Mouse (Mus musculus) heart, embryonic 16.5 days (tissue): ENCODE results near the gene Fzr1. TPM values are rescaled to one million over a fixed set of nuclear protein-coding genes. Genes with fewer than 3 reads are reported as not detected.

ENCODE experiments used
- ATAC-seq: fragments of 200-750 bp; cut with Nextera tagmentation; replicated peaks from 2 replicates; pipeline ENCODE4 v1.8.0; 2017; ENCODE audit warnings: moderate number of reproducible peaks; ENCODE audit not compliant: insufficient read depth, low FRiP score; ENCODE audit errors: extremely low read depth
- H3K27ac ChIP-seq: fragments of 300-500 bp; sonication (generic); 2 replicates; pipeline ENCODE4 v1.5.1; 2014; ENCODE audit warnings: mild to moderate bottlenecking, low read length, control low read depth, moderate library complexity
- H3K27me3 ChIP-seq: fragments of 300-500 bp; sonication (generic); 2 replicates; pipeline ENCODE4 v1.6.1; 2014; ENCODE audit warnings: low read length, mixed read lengths; ENCODE audit not compliant: control insufficient read depth, insufficient read depth
- H3K36me3 ChIP-seq: fragments of 300-500 bp; sonication (generic); 2 replicates; pipeline ENCODE4 v1.6.1; 2014; ENCODE audit not compliant: control insufficient read depth, insufficient read depth
- H3K4me1 ChIP-seq: fragments of 300-500 bp; sonication (generic); 2 replicates; pipeline ENCODE4 v1.6.1; 2014; ENCODE audit warnings: low read length, mixed read lengths; ENCODE audit not compliant: control insufficient read depth, insufficient read depth
- H3K4me2 ChIP-seq: fragments of 300-500 bp; sonication (generic); 2 replicates; pipeline ENCODE4 v1.6.1; 2014; ENCODE audit warnings: low read depth, mild to moderate bottlenecking, control low read depth, low read length
- H3K4me3 ChIP-seq: fragments of 300-500 bp; sonication (generic); 2 replicates; pipeline ENCODE4 v1.5.1; 2014; ENCODE audit warnings: mild to moderate bottlenecking, control low read depth, low read length
- H3K9ac ChIP-seq: fragments of 300-500 bp; sonication (generic); 2 replicates; pipeline ENCODE4 v1.6.1; 2014; ENCODE audit warnings: low read length, control low read depth
- H3K9me3 ChIP-seq: fragments of 300-500 bp; sonication (generic); replicated peaks from 2 replicates; pipeline ENCODE4 v1.6.1; 2016; ENCODE audit warnings: low read length; ENCODE audit not compliant: control insufficient read depth
- WGBS: fragments of 180-500 bp; shearing (Covaris S2); extraction: QIAGEN DNeasy Blood & Tissue Kit; methylation state at CpG from one replicate; pipeline ENCODE4 v1.1.7; 2014; 5-methylcytosine and 5-hydroxymethylcytosine counted together
- polyA plus RNA-seq: library from polyadenylated mRNA; unstranded; fragments of >200 nt; fragmentation: Nextera tagmentation; extraction: Ambion mirVana; gene quantifications from 2 replicates; pipeline ENCODE4 v1.2.1, GENCODE M21; 2015

Gene Fzr1
- polyA plus RNA-seq, 1 experiment from 2014 or later, result 74.6 TPM

DNA sequence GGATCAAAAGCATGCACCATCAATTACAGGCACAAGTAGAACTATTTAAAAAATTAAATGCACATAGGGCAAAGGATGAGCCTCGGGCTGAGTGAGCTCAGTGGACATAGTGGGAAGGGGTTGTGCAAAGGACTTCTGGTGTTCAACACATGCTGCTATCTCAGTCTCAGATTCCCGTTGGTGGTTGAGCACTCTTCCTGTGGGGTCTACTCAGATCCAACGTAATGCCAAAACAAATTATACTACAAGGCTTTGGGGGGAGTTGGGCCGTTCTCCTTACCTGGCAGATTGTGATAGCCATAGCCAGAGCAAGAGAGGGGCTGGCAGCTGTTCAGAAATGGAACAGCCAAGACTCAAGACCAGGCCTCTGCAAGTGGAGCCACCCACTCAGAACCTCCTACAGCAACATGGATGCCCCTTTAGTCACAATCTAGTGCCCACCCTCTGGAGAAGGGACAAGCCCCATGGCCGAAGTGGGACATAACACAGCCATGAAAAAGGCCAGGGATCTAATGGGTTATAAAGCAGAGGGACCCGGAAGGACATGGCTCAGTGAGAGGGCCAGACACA lies 1.6 kb upstream of the Fzr1 start:
- no peaks in the 10 kb centered on the region for H3K9me3 ChIP-seq
- ATAC-seq, result no peak
- no peak overlapping the region for H3K4me3 ChIP-seq
- no peak overlapping the region for H3K27ac ChIP-seq
- H3K4me2 ChIP-seq, result no peak overlapping the region
- peaks cover 26% of the 10 kb centered on the region for H3K4me1 ChIP-seq
- H3K36me3 ChIP-seq, result peaks cover 4% of the 10 kb centered on the region
- H3K9ac ChIP-seq, result no peak overlapping the region
- H3K27me3 ChIP-seq, result no peaks in the 10 kb centered on the region
- 83% methylated on average over 6 of the region's 6 CpGs for WGBS

DNA sequence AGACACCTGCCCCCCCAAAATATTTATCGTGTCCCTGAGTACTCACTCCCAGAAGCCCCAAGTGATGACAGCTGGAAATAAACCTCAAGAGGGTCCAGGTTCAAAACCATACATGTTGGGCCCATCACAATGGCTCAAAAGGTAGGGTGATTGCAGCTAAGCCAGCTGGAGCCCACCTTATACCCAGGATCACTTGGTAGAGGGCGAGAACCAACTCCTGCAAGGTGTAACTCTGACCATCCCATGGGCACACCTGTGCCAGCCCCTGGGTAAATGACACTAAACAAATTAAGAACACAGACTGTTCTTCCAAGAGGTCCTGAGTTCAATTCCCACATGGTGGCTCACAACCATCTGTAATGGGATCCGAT lies 852 bp upstream of the Fzr1 start:
- no peaks in the 10 kb centered on the region for H3K9me3 ChIP-seq
- peak overlapping the region; percentile 78 for H3K27ac ChIP-seq
- peak overlapping the region; percentile 76 for H3K4me2 ChIP-seq
- H3K4me3 ChIP-seq, result peak overlapping the region; percentile 86
- H3K36me3 ChIP-seq, result peaks cover 4% of the 10 kb centered on the region
- peak overlapping the region; percentile 73 for H3K9ac ChIP-seq
- H3K4me1 ChIP-seq, result peaks cover 26% of the 10 kb centered on the region
- WGBS, result 62% methylated on average over 3 of the region's 3 CpGs
- no peak for ATAC-seq
- H3K27me3 ChIP-seq, result no peaks in the 10 kb centered on the region

DNA sequence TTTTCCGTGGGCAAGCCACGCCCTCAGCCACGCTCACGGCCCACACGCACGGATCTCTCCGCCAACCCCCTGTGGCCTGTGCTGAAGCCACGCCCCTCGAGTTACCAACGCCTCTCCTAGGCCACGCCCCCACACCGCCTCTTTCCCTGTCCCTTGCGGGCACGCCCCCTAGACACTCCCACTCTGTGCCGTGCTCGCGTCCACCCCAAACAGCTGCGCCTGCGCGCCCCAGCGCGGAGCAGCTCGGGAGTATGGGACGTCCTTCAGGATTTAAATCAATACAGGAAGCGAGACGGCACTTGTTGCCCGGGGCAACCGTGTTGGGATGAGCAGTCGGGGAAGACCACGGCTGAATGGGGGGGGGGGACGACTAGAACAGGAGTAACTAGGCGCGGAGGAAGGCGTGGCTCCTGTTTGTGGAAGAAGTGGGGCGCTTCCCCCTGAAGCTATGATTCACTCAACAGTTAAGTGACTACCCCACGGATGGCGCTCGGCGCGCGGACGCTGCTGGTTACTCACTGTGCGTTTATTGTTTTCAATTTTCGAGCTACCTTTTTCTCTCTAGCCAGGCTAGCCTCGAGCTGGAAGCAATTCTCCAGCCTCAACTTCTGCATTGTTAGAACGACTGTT lies 352 bp upstream of the Fzr1 start:
- ATAC-seq, result peak; percentile 94
- Histone ChIP-seq H3K4me1 (peaks cover 26% of the 10 kb centered on the region), H3K4me3 (peak overlapping the region; percentile 86), H3K36me3 (peaks cover 6% of the 10 kb centered on the region), H3K27ac (peak overlapping the region; percentile 78), H3K9ac (peak overlapping the region; percentile 73), H3K9me3 (no peaks in the 10 kb centered on the region), H3K27me3 (no peaks in the 10 kb centered on the region), H3K4me2 (peak overlapping the region; percentile 76)
- WGBS, result under 1% methylated on average over 46 of the region's 46 CpGs

DNA sequence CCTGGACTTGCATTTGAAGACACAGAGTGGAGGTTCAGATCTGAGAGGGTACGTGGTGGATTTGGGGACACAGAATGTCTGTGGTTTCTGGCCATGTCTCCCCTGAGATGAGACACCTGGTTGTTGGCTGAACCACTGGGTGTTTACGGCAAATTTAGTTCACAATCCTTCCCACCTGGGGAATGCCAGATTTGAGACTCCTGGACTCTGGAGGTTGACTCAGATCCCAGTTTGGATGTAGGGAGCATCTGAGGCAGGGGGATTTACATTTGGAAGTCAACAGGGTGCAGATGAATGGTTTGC lies 1.0 kb downstream of the Fzr1 start:
- Histone ChIP-seq H3K4me2 (peak overlapping the region; percentile 82), H3K27me3 (no peaks in the 10 kb centered on the region), H3K36me3 (peaks cover 7% of the 10 kb centered on the region), H3K4me3 (peak overlapping the region; percentile 86), H3K27ac (peak overlapping the region; percentile 17), H3K4me1 (peaks cover 23% of the 10 kb centered on the region), H3K9me3 (no peaks in the 10 kb centered on the region), H3K9ac (peak overlapping the region; percentile 95)
- WGBS, result 45% methylated on average over 2 of the region's 2 CpGs
- no peak for ATAC-seq

DNA sequence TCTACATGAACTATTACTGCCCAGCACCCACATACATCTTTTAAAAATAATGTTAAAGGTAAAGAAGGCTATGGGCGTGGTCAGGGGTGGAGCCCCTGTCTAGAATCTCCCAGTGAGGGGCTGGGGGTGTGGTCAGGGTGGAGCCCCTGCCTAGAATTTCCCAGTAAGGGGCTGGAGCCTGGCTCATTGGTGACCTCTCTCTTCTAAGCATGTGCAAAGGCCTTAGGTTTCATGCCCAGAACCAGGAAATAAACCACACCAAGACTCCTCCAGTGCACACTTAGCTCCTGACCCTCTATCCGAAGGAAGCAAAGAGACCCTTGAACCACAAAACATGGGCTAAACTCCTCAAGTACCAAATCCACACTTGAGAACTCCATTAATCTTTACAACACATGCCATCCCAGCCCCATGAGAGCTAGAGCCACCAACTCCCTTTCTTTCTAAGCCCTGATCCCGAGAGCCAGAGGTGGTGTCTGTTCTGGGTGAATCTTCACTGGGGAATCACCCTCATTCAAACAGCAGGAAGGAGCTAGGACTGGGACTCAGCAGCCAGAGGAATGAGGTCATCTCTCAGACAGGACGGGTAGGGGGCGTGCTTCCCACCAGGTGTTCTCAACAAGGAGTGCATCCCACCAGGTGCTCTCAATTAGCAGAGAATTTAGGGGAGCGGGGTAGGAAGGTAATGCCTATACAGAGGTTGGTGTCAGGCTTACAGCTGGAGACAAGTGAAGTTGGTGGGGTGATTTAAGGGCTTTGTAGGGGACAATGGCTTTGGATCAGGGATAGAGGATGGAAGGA lies 1.6 kb downstream of the Fzr1 start:
- no peaks in the 10 kb centered on the region for H3K27me3 ChIP-seq
- H3K27ac ChIP-seq, result peak overlapping the region; percentile 36
- peaks cover 7% of the 10 kb centered on the region for H3K36me3 ChIP-seq
- peak overlapping the region; percentile 82 for H3K4me2 ChIP-seq
- H3K4me3 ChIP-seq, result peak overlapping the region; percentile 86
- H3K4me1 ChIP-seq, result peaks cover 18% of the 10 kb centered on the region
- ATAC-seq, result no peak
- no peaks in the 10 kb centered on the region for H3K9me3 ChIP-seq
- 35% methylated on average over 6 of the region's 6 CpGs for WGBS
- peak overlapping the region; percentile 95 for H3K9ac ChIP-seq

DNA sequence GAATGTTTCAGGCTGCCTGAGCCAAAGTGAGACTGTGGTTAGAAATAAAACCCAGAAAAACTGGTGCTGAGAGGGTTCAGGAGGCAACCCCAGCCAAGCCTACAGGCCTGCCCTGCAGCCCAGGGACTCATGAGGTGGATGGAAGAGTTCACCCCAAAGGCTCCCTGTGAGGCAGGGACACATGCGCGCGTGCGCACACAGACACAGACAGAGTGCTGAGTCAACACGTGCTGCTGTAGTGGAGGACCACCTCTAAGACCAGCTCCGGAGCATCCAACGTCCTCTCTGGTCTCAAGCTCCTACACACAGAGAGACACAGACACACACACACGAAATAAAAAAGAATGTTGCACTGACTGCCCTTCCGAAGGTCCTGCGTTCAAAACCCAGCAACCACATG lies 3.0 kb downstream of the Fzr1 start:
- Histone ChIP-seq H3K27me3 (no peaks in the 10 kb centered on the region), H3K36me3 (peaks cover 13% of the 10 kb centered on the region), H3K9ac (no peak overlapping the region), H3K9me3 (no peaks in the 10 kb centered on the region), H3K4me2 (no peak overlapping the region), H3K27ac (no peak overlapping the region), H3K4me1 (peaks cover 18% of the 10 kb centered on the region), H3K4me3 (no peak overlapping the region)
- ATAC-seq, result no peak
- WGBS, result 91% methylated on average over 10 of the region's 10 CpGs

DNA sequence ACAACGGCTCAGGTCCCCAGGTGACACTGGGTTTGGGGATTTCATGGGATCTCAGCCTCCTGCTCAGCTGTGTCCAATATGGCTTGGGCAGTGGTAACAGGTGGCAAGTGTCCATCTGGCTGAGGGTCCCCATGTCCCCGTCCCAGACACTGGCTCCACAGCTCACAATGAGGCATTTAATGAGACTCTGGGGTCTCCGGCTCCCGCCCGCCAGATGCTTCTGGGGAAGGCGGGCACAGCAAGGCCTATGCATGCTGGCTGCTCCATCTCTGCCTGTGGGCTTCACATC lies 11.2 kb downstream of the Fzr1 start:
- peaks cover 34% of the 10 kb centered on the region for H3K4me1 ChIP-seq

DNA sequence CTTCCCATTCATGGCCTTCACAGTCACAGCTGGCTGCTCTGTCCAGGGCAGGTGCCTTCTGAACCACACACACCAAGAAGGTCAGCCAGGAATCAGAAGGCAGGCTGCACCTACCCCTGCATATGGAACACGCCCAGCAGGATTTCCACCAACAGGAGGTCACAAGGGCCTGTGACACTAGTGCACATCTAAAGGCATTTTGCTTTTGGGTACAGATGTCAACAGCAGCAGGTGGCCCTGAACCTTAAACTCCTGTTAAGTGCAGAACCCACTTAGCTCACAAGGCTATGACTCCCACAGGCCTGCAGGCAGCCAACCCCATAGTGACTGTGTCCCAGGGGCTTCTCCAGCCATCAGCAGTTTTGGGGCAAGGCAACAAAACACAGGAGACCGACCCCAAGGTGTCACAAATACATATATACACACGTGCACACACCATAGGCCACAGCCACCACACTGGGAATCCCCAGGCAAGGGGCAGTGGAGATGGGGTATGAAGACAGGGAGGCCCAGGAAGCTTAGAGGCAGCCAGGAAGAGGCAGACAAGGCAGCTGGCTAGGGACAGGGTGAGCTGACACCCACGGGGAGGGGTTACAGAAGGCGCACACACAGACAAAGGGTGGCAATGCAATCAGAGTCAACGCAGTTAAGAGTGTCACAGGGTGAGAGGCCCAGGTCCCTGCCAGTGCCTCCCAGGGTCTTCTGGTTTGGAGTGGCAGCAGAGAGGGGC lies 11.7 kb downstream of the Fzr1 start:
- no peak overlapping the region for H3K4me2 ChIP-seq
- H3K4me1 ChIP-seq, result peaks cover 37% of the 10 kb centered on the region
- 59% methylated on average over 6 of the region's 6 CpGs for WGBS
- no peak overlapping the region for H3K27ac ChIP-seq
- no peaks in the 10 kb centered on the region for H3K27me3 ChIP-seq
- H3K9me3 ChIP-seq, result no peaks in the 10 kb centered on the region
- no peak overlapping the region for H3K4me3 ChIP-seq
- peaks cover 45% of the 10 kb centered on the region for H3K36me3 ChIP-seq
- ATAC-seq, result no peak
- no peak overlapping the region for H3K9ac ChIP-seq

More for the DNA sequence above, 11.2 kb downstream of the Fzr1 start:
- no peak for ATAC-seq
- Histone ChIP-seq H3K36me3 (peaks cover 43% of the 10 kb centered on the region), H3K4me3 (no peak overlapping the region), H3K9me3 (no peaks in the 10 kb centered on the region), H3K9ac (no peak overlapping the region), H3K27ac (no peak overlapping the region), H3K4me2 (no peak overlapping the region), H3K27me3 (no peaks in the 10 kb centered on the region)
- 88% methylated on average over 6 of the region's 6 CpGs for WGBS
